Mouse (Mus musculus) embryonic fibroblast, embryonic 13.5 days (primary cell): ENCODE results near the gene Fancc.

Experiments
- CTCF ChIP-seq: IDR thresholded peaks from 2 replicates; pipeline ENCODE4 v1.5.1; 2011; ENCODE audit warnings: mild to moderate bottlenecking, control low read depth, low read length, moderate library complexity, borderline replicate concordance; ENCODE audit not compliant: insufficient read depth
- POLR2A ChIP-seq: IDR thresholded peaks from 2 replicates; pipeline ENCODE4 v1.6.1; 2011; ENCODE audit warnings: low read depth, mild to moderate bottlenecking, control low read depth, low read length, moderate library complexity

GRCm38 (mm10) chr13:63304124-63304792 is 192.8 kb downstream of the Fancc start:
- TF ChIP-seq POLR2A (no peak), CTCF (no peak)
